Mouse (Mus musculus) bone marrow, adult 2 months (tissue): ENCODE data around the gene Hook2.
A peak's percentile ranks its signal among the peaks of the same experiment; 100 is the strongest.

ENCODE experiments used
- CTCF ChIP-seq: fragments of 200-500 bp; IDR thresholded peaks from 2 replicates; pipeline ENCODE4 v1.5.1; 2011; ENCODE audit warnings: low read length, control low read depth; ENCODE audit not compliant: control insufficient read depth, insufficient read depth
- POLR2A ChIP-seq: fragments of 200-500 bp; IDR thresholded peaks from 2 replicates; pipeline ENCODE4 v1.6.1; 2011; ENCODE audit warnings: low read depth, mild to moderate bottlenecking, control low read depth, low read length, borderline replicate concordance; ENCODE audit not compliant: control insufficient read depth

DNA sequence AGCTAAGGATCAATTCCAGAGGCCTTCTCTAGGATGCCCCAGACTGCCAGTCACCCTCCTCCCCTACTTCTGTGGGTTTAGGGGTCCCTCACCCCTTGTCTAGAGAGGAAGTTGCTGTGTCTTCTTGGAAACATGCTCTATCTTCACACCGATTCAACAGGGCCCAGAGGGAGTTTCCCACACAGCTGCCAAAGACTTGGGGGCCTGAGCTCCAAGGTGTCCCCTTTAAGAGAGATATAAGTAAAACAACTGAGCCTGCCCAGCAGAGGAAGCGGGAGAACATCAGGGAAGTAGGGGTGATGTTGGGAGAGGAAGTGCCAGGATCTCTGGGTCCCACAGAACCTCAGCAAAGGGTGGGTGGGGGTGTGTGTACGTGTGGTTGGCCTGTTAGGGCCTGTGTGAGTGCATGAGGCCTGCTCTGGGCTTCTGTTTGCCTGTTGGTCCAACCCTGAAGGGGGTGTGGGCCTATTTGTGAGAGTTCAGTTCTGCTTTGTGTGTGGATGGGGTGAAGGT lies 7.8 kb upstream of the Hook2 start:
- TF ChIP-seq CTCF (0 out of 2 replicates have a peak, but pooled peaks have one; percentile 3), POLR2A (no peak)
